Mouse (Mus musculus) adrenal gland, postnatal 10 days (tissue): ENCODE results near the gene Dnajc10. TPM values are rescaled to one million over a fixed set of nuclear protein-coding genes. Genes with fewer than 3 reads are reported as not detected.

Experiments
- DNase-seq: peaks from one replicate; pipeline ENCODE4 v3.0.0; 2021; ENCODE audit warnings: mixed read lengths
- total RNA-seq, 2 experiments: library from RNA; stranded (reverse); gene quantifications; 2 replicates each; pipeline ENCODE4 v1.2.3; 2021

Gene Dnajc10
- total RNA-seq, 2 experiments from 2014 or later, result 46.3 to 51.6 TPM

GRCm38 (mm10) chr2:80340537-80340936 is 25.3 kb downstream of the Dnajc10 start:
- no peak for DNase-seq

GRCm38 (mm10) chr2:80354531-80354930 is 39.3 kb downstream of the Dnajc10 start:
- DNase-seq, result no peak

- DNase-seq, result peak; percentile 10
These were observed 41.5 kb downstream of the Dnajc10 start for GRCm38 (mm10) chr2:80356656-80357231.

GRCm38 (mm10) chr2:80371458-80371857 is 56.2 kb downstream of the Dnajc10 start:
- DNase-seq, result no peak

GRCm38 (mm10) chr2:80374892-80375291 is 59.6 kb downstream of the Dnajc10 start:
- DNase-seq, result no peak

- no peak for DNase-seq
These were observed 64.6 kb downstream of the Dnajc10 start for GRCm38 (mm10) chr2:80379848-80380247.

- peak; percentile 6 for DNase-seq
These were observed 69.2 kb downstream of the Dnajc10 start for GRCm38 (mm10) chr2:80384447-80384846.

GRCm38 (mm10) chr2:80386255-80386654 is 71.0 kb downstream of the Dnajc10 start:
- DNase-seq, result no peak

GRCm38 (mm10) chr2:80387668-80388067 is 72.4 kb downstream of the Dnajc10 start:
- DNase-seq, result no peak

- DNase-seq, result no peak
These were observed 73.1 kb downstream of the Dnajc10 start for GRCm38 (mm10) chr2:80388341-80388740.

- DNase-seq, result no peak
These were observed 80.8 kb downstream of the Dnajc10 start for GRCm38 (mm10) chr2:80396057-80396456.

- DNase-seq, result no peak
These were observed 81.6 kb downstream of the Dnajc10 start for GRCm38 (mm10) chr2:80396864-80397263.

GRCm38 (mm10) chr2:80398595-80399099 is 83.4 kb downstream of the Dnajc10 start:
- no peak for DNase-seq

Other genes with a start within 250 kb of the Dnajc10 start
- 10 to 100 TPM; 17.4 to 20.3 TPM for gene Pde1a, start 186.0 kb upstream of the Dnajc10 start, total RNA-seq
- not detected for gene Prdx6b, start 23.0 kb upstream of the Dnajc10 start, total RNA-seq
- gene Frzb, start 132.2 kb downstream of the Dnajc10 start, total RNA-seq, result 10 to 100 TPM; 56.8 to 63.0 TPM